Mouse (Mus musculus): ENCODE measurements around the gene Serpina3f. TPM values are rescaled to one million over a fixed set of nuclear protein-coding genes. Genes with fewer than 3 reads are reported as not detected.

The Serpina3f gene
- 1.3 TPM in 1 of 2 replicates, not detected in the other for polyA plus RNA-seq (2012; ENCODE audit: insufficient read depth, low replicate concordance)

GRCm38 (mm10) chr12:104214445-104214753, at the start of gene Serpina3f:
Gene Serpina3f (plus strand): TSS chr12:104214544.
- Histone ChIP-seq H3K9me3 (peaks cover 6% of the 10 kb centered on the region; the same call in 1 of the 2 replicates), H3K36me3 (replicated peaks; ENCODE audit: low read length) (peaks cover 5% of the 10 kb centered on the region), H3K4me3 (replicated peaks) (peak within 1 kb of the TSS; percentile 42), H3K27me3 (replicated peaks) (peaks cover 7% of the 10 kb centered on the region), H3K4me1 (peaks cover 63% of the 10 kb centered on the region)
- TF ChIP-seq GATA1 (IDR thresholded peaks at IDR 0.05; ENCODE audit: borderline replicate concordance, low read length) (no peak), FLI1 (IDR thresholded peaks at IDR 0.05; ENCODE audit: low read length) (no peak)

GRCm38 (mm10) chr12:104174747-104175146, 39.6 kb upstream of the Serpina3f start:
- peaks cover 65% of the 10 kb centered on the region for H3K27me3 ChIP-seq (replicated peaks)
- no peaks in the 10 kb centered on the region for H3K36me3 ChIP-seq (replicated peaks; ENCODE audit: low read length)
- TF ChIP-seq GATA1 (IDR thresholded peaks at IDR 0.05; ENCODE audit: borderline replicate concordance, low read length) (no peak), FLI1 (IDR thresholded peaks at IDR 0.05; ENCODE audit: low read length) (no peak)
- H3K9me3 ChIP-seq: peaks cover 9% of the 10 kb centered on the region
- peaks cover 10% of the 10 kb centered on the region for H3K4me1 ChIP-seq
- no peak overlapping the region for H3K4me3 ChIP-seq (replicated peaks)

DNA sequence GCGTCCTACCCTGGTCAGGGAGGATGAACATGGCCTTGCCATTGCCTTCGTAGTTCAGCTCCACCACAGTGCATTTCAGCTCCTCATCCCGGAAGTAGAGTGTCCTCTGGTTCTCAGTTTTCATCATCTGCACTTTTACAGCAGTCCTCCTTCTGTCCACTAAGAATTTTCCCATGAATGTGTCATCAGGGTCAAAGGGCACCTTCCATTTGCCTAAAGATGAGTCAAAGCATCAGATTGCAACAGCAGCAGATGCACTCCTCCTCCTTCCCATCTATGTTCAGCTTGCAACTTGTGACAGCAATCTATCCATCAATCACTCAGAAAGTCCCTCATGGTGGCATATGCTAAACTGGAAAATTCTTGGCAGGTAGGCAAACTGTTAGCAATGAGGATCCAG, 38.7 kb upstream of the Serpina3f start:
- Histone ChIP-seq H3K27me3 (replicated peaks) (peaks cover 67% of the 10 kb centered on the region), H3K4me1 (peaks cover 10% of the 10 kb centered on the region), H3K9me3 (peaks cover 9% of the 10 kb centered on the region), H3K36me3 (replicated peaks; ENCODE audit: low read length) (no peaks in the 10 kb centered on the region), H3K4me3 (replicated peaks) (no peak overlapping the region)
- TF ChIP-seq GATA1 (IDR thresholded peaks at IDR 0.05; ENCODE audit: borderline replicate concordance, low read length) (no peak), FLI1 (IDR thresholded peaks at IDR 0.05; ENCODE audit: low read length) (no peak)

DNA sequence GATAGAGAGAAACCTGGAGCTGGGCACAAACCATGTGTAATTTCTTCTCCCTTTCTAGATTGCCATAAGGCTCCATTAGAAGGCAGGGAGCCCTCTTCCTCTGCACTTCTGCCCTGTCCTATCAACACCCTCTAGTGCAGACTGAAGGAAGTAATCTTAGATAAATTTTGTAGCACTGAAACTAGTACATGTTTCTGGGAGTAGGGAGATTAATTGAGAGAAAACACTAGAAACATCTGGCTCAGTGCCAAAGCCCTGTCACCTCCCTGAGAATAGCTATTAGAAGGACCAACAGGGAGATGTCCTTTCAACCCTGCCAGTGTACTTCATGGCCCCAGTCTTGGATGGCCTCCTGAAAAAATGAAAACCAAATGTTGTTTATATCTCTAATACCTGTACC, 35.8 kb upstream of the Serpina3f start:
- Histone ChIP-seq H3K4me3 (replicated peaks) (no peak overlapping the region), H3K27me3 (replicated peaks) (peaks cover 55% of the 10 kb centered on the region), H3K36me3 (replicated peaks; ENCODE audit: low read length) (no peaks in the 10 kb centered on the region), H3K4me1 (peaks cover 13% of the 10 kb centered on the region), H3K9me3 (peaks cover 5% of the 10 kb centered on the region)
- TF ChIP-seq GATA1 (IDR thresholded peaks at IDR 0.05; ENCODE audit: borderline replicate concordance, low read length): no peak
- TF ChIP-seq FLI1 (IDR thresholded peaks at IDR 0.05; ENCODE audit: low read length): no peak

- H3K4me1 ChIP-seq: peaks cover 16% of the 10 kb centered on the region
- no peak for TF ChIP-seq FLI1 (IDR thresholded peaks at IDR 0.05; ENCODE audit: low read length)
- no peak for TF ChIP-seq GATA1 (IDR thresholded peaks at IDR 0.05; ENCODE audit: borderline replicate concordance, low read length)
- peaks cover under 1% of the 10 kb centered on the region; the same call in 1 of the 2 replicates for H3K9me3 ChIP-seq
- peaks cover 51% of the 10 kb centered on the region for H3K27me3 ChIP-seq (replicated peaks)
- H3K36me3 ChIP-seq (replicated peaks; ENCODE audit: low read length): no peaks in the 10 kb centered on the region
- no peak overlapping the region for H3K4me3 ChIP-seq (replicated peaks)
Observed at GRCm38 (mm10) chr12:104178987-104179386, 35.4 kb upstream of the Serpina3f start.

GRCm38 (mm10) chr12:104185046-104185445, 29.3 kb upstream of the Serpina3f start:
- Histone ChIP-seq H3K9me3 (no peaks in the 10 kb centered on the region), H3K4me3 (replicated peaks) (no peak overlapping the region), H3K27me3 (replicated peaks) (peaks cover 21% of the 10 kb centered on the region), H3K36me3 (replicated peaks; ENCODE audit: low read length) (no peaks in the 10 kb centered on the region), H3K4me1 (peaks cover 50% of the 10 kb centered on the region)
- TF ChIP-seq GATA1 (IDR thresholded peaks at IDR 0.05; ENCODE audit: borderline replicate concordance, low read length): no peak

- Histone ChIP-seq H3K36me3 (replicated peaks; ENCODE audit: low read length) (no peaks in the 10 kb centered on the region), H3K4me3 (replicated peaks) (no peak overlapping the region), H3K4me1 (peaks cover 54% of the 10 kb centered on the region), H3K27me3 (replicated peaks) (peaks cover 14% of the 10 kb centered on the region), H3K9me3 (no peaks in the 10 kb centered on the region)
- TF ChIP-seq FLI1 (IDR thresholded peaks at IDR 0.05; ENCODE audit: low read length) (no peak), GATA1 (IDR thresholded peaks at IDR 0.05; ENCODE audit: borderline replicate concordance, low read length) (no peak)
Observed at GRCm38 (mm10) chr12:104186041-104186581, 28.2 kb upstream of the Serpina3f start.

- peaks cover 53% of the 10 kb centered on the region for H3K4me1 ChIP-seq
- TF ChIP-seq FLI1 (IDR thresholded peaks at IDR 0.05; ENCODE audit: low read length) (no peak), GATA1 (IDR thresholded peaks at IDR 0.05; ENCODE audit: borderline replicate concordance, low read length) (no peak)
- peaks cover 18% of the 10 kb centered on the region for H3K27me3 ChIP-seq (replicated peaks)
- H3K36me3 ChIP-seq (replicated peaks; ENCODE audit: low read length): no peaks in the 10 kb centered on the region
- H3K4me3 ChIP-seq (replicated peaks): no peak overlapping the region
- no peaks in the 10 kb centered on the region for H3K9me3 ChIP-seq
Observed at GRCm38 (mm10) chr12:104189246-104189645, 25.1 kb upstream of the Serpina3f start.

GRCm38 (mm10) chr12:104190852-104191251, 23.5 kb upstream of the Serpina3f start:
- Histone ChIP-seq H3K4me3 (replicated peaks) (no peak overlapping the region), H3K9me3 (no peaks in the 10 kb centered on the region), H3K4me1 (peaks cover 46% of the 10 kb centered on the region), H3K36me3 (replicated peaks; ENCODE audit: low read length) (no peaks in the 10 kb centered on the region), H3K27me3 (replicated peaks) (peaks cover 20% of the 10 kb centered on the region)
- TF ChIP-seq FLI1 (IDR thresholded peaks at IDR 0.05; ENCODE audit: low read length) (no peak), GATA1 (IDR thresholded peaks at IDR 0.05; ENCODE audit: borderline replicate concordance, low read length) (no peak)

- Histone ChIP-seq H3K9me3 (peaks cover 6% of the 10 kb centered on the region; the same call in 1 of the 2 replicates), H3K27me3 (replicated peaks) (peaks cover 7% of the 10 kb centered on the region), H3K4me1 (peaks cover 27% of the 10 kb centered on the region), H3K36me3 (replicated peaks; ENCODE audit: low read length) (no peaks in the 10 kb centered on the region), H3K4me3 (replicated peaks) (no peak overlapping the region)
- TF ChIP-seq GATA1 (IDR thresholded peaks at IDR 0.05; ENCODE audit: borderline replicate concordance, low read length) (no peak), FLI1 (IDR thresholded peaks at IDR 0.05; ENCODE audit: low read length) (no peak)
Observed at GRCm38 (mm10) chr12:104209149-104209548, 5.2 kb upstream of the Serpina3f start.

All from megakaryocyte, embryonic 14.5 days (primary cell).